Mouse (Mus musculus): ENCODE data around the gene Gng7.
A peak's percentile ranks its signal among the peaks of the same experiment; 100 is the strongest.
"Not testable (repeated sequence)": the region's sequence is repeated elsewhere in the genome, so short reads cannot be mapped to it uniquely, and the experiment has no call there.

Gng7 gene

GRCm38 (mm10) chr10:81014393-81015384 lies at the start of gene Gng7:
Gene Gng7 (minus strand): TSS chr10:81014945.
- peak; percentile 96 for DNase-seq (ENCODE audit: extremely low spot score, low spot score)

GRCm38 (mm10) chr10:81064519-81064918 lies 49.8 kb upstream of the Gng7 start:
- DNase-seq (ENCODE audit: extremely low spot score, low spot score) = not testable (repeated sequence)

- no peak for DNase-seq (ENCODE audit: extremely low spot score, low spot score)
These were observed 48.0 kb upstream of the Gng7 start for GRCm38 (mm10) chr10:81062710-81063109.

GRCm38 (mm10) chr10:81059603-81060543 lies 45.1 kb upstream of the Gng7 start, which contains the start of gene Sgta:
Gene Sgta (minus strand): TSS chr10:81060181.
- peak; percentile 97 for DNase-seq (ENCODE audit: extremely low spot score, low spot score)

GRCm38 (mm10) chr10:81058896-81059295 lies 44.2 kb upstream of the Gng7 start:
- no peak for DNase-seq (ENCODE audit: extremely low spot score, low spot score)

GRCm38 (mm10) chr10:81057406-81058130 lies 42.8 kb upstream of the Gng7 start:
- no peak for DNase-seq (ENCODE audit: extremely low spot score, low spot score)

- DNase-seq (ENCODE audit: extremely low spot score, low spot score) = not testable (repeated sequence)
These were observed 41.1 kb upstream of the Gng7 start for GRCm38 (mm10) chr10:81055802-81056340.

GRCm38 (mm10) chr10:81055169-81055568 lies 40.4 kb upstream of the Gng7 start:
- DNase-seq (ENCODE audit: extremely low spot score, low spot score) = no peak

- no peak for DNase-seq (ENCODE audit: extremely low spot score, low spot score)
These were observed 37.8 kb upstream of the Gng7 start for GRCm38 (mm10) chr10:81052577-81052976.

- DNase-seq (ENCODE audit: extremely low spot score, low spot score) = no peak
These were observed 36.4 kb upstream of the Gng7 start for GRCm38 (mm10) chr10:81051133-81051532.

GRCm38 (mm10) chr10:81050645-81051044 lies 35.9 kb upstream of the Gng7 start:
- DNase-seq (ENCODE audit: extremely low spot score, low spot score) = no peak

GRCm38 (mm10) chr10:81045246-81045645 lies 30.5 kb upstream of the Gng7 start:
- not testable (repeated sequence) for DNase-seq (ENCODE audit: extremely low spot score, low spot score)

- peak; percentile 77 for DNase-seq (ENCODE audit: extremely low spot score, low spot score)
These were observed 26.9 kb upstream of the Gng7 start for GRCm38 (mm10) chr10:81041458-81042175.

GRCm38 (mm10) chr10:81036988-81037580 lies 22.3 kb upstream of the Gng7 start, which contains the start of gene Slc39a3:
Gene Slc39a3 (minus strand): TSS chr10:81037426.
- DNase-seq (ENCODE audit: extremely low spot score, low spot score) = peak; percentile 97

GRCm38 (mm10) chr10:81036251-81036650 lies 21.5 kb upstream of the Gng7 start:
- no peak for DNase-seq (ENCODE audit: extremely low spot score, low spot score)

- DNase-seq (ENCODE audit: extremely low spot score, low spot score) = no peak
These were observed 18.8 kb upstream of the Gng7 start for GRCm38 (mm10) chr10:81033586-81033985.

GRCm38 (mm10) chr10:81029031-81029430 lies 14.3 kb upstream of the Gng7 start:
- no peak for DNase-seq (ENCODE audit: extremely low spot score, low spot score)

- no peak for DNase-seq (ENCODE audit: extremely low spot score, low spot score)
These were observed 13.5 kb upstream of the Gng7 start for GRCm38 (mm10) chr10:81028219-81028618.

- no peak for DNase-seq (ENCODE audit: extremely low spot score, low spot score)
These were observed 12.6 kb upstream of the Gng7 start for GRCm38 (mm10) chr10:81027331-81027730.

- DNase-seq (ENCODE audit: extremely low spot score, low spot score) = no peak
These were observed 12.1 kb upstream of the Gng7 start for GRCm38 (mm10) chr10:81026857-81027256.
